Mouse (Mus musculus) cerebellum, adult 9-10 months (tissue): ENCODE measurements at regions not wholly inside any gene's neighbourhood (a gene's known extent, or its start where the extent isn't known, plus 50 kb on each side); places are given as distances from the start of the nearest gene placed in this dataset.
A peak's percentile ranks its signal among the peaks of the same experiment; 100 is the strongest.
"Not testable (repeated sequence)": the region's sequence is repeated elsewhere in the genome, so short reads cannot be mapped to it uniquely, and the experiment has no call there.

Source experiments
- DNase-seq: peaks from one replicate; pipeline ENCODE4 v3.0.0; 2022

DNA sequence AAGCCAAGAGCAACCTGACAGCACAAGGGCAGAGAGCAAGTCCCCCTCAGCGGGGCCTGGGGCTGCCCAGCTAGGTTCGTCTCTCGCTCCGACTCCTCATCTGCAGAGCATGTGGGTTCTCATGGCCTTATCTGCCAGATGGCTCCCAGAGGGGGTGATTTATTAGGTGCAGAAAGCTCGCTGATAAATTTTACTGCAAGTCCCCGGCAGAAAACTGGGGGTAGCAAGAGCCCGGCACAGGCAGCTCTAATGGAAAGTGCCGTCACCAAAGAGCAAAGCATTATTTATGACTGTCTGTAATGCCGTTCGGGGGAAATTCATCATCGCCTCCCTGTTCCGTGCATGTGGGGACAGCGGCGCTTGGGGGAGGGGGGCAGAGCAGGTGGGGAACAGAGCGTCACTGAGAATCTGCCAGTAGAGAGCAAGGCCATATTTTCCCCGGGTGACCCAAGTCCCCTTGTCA is 206.7 kb upstream of the Zfp703 start:
- no peak for DNase-seq

DNA sequence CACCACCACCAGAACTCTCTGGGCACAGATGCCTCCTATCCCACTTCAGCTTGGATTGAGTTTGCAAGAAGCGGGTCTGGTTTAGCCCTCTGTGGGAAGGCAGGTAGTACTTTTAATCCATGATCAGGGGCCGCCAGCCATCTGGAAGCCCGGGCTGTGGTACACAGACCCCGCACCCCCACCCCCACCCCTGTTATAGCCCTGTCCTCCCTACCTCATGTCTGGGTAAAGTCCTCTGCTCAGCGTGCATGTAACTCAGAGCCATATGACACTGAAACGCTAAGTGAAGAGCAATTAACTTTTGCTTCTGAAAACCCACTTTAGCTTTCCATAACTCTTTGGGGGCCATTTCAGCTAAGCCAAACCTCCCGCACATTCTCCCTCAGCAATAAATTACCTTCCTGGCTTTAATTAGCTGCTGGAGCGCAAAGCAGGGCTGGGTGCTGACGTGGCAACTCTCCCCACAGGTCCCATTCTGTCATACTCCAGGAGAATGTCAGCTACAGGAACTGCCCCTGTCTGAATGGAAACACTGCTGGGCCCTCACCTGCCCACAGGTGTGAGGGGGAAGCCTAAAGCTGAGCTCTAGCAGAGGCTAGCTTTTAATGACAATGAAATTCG is 198.1 kb upstream of the Zfp703 start:
- DNase-seq: no peak

DNA sequence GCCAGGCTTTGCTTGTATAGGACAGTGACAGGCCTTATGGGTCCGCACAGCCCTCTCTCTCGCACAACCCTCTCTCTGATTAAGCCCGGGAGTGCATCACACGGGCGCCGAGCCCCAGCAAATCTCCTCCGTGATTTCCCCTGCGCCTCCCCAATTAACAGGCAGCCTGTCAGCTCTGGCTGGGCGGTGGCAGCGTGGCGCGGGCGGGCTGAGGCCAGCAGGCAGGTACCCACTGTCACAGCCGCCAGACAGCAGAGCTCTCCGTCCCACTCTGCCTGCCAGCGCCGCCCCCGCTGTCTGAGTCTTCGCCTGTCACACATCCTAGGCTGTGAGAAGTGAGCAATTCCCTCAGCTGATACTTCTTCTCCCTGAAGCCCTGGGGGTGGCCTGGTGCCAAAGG is 196.6 kb upstream of the Zfp703 start:
- peak; percentile 44 for DNase-seq

DNA sequence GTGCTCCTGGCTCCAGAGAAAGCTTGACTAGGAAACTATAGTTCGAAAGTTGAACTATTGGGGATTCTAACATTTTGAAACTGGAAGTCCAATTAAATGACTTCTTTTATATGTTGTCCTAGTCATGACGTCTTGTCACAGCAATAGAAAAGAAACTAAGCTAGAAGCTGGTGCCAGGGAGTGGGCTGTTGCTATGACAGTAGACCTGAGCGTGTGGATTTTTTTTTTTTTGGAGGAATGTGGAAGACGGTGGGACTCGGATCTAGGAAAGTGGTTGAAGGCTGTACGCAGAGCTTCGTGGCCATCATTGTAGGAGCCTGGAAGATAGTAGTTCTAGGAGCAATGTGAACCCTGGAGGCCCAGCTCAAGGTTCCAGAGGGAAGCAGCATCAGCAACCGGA is 194.2 kb upstream of the Zfp703 start:
- not testable (repeated sequence) for DNase-seq

DNA sequence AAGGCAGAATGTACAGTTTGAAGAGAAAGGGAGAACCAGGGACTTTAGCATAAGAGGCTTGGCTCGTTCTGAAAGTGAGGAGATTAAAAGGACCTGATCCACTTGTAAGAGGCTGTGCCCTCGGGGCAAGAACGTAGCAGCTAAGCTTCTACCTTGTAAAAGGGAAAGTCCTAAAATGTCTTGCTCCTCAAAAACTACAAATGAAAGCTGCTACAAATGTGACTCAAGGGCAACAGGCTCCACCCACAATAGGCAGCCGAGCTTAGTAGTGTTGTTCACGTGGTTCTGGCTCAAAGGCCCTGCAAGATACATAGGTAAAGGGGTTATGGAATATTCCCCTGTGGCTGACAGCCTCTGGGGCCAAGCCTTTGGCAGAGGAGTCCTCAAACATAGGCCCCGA is 192.7 kb upstream of the Zfp703 start:
- DNase-seq: no peak

DNA sequence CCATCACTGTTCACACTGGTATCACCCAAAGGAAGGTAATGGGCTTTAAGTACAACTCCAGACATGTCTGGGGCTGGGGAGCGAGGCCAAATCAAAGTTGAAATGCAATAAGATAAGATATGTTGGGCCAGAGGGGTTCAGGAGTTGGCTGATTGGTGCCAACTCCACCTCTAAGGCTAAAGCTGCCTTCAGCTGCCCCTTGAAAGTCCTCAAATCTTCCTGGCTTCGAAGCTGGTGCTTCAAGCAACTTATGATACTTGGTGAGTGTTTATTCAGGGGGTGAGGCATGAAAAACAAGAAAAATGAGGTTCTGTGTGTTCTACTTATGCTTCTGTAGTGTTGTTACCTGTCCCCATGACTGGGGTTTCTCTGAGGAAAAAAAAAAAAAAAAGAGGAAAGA is 185.3 kb upstream of the Zfp703 start:
- no peak for DNase-seq

DNA sequence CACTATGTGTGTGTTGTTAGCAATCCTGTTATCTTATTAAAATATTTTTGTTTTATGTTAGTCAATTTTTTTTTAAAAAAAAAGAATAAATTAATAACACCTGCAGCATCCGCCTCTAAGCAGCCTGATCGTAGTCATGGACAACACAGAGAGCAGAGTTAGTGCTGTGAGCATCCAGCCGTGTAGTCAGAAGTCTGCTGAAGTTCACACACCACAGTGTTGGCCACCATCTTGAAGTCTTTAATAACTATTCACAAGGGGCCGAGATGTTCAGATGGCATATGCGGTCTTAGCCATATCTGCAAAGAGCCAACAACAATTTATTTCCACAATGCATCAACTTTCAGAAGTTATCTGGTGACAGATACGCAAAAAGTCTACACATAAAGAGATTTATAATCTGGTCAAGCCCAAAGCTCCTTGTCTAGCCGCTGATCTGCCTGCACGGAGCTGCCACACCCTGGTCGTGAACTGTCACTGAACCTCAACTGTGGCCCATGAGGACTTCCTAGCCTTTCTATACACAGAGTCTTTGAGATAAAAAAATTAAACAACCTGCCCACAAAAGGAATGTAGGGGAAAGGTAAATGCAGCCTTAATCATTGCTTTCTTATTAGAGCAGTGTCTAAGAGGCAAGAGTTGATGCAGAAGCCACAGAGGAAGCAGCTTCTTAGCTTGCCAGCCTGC is 183.4 kb upstream of the Zfp703 start:
- DNase-seq: no peak

DNA sequence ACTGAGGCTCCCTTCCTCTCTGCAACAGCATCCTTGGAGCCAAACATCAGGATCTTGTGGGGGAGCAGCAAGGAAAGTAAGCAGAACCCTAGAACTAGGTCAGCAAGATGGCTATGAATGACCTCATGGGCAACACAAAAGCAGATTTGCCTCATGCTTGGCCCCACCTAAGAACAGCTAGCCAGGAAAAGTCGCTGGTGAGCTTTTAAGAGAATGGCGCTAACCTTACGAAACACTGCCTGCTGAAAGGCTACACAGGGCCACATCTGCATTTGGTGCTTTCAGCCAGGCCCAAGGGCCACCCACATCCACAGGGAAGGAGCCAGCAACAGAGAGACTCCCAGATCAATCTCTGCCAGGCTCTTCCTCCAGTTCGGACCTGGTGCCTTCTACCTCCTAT is 182.7 kb upstream of the Zfp703 start:
- DNase-seq: no peak

DNA sequence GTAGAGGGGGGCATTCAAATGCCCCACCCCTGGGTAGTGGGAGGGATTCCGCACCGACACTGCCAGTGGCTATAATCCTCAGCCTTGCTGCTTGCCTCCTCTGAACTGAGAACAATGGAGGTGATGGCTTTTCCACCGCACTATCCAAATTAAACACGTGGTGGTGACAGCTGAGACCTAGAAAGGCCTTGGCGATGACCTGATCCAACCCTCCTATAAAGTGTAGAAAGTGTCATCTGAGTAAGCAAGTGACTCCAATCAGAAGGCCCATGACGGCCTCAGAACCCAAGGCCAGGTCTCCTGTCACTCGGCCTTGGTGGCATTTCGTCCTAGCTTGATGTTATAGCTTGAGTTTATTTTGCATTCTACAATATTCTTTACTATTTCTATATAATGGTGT is 181.5 kb upstream of the Zfp703 start:
- no peak for DNase-seq

DNA sequence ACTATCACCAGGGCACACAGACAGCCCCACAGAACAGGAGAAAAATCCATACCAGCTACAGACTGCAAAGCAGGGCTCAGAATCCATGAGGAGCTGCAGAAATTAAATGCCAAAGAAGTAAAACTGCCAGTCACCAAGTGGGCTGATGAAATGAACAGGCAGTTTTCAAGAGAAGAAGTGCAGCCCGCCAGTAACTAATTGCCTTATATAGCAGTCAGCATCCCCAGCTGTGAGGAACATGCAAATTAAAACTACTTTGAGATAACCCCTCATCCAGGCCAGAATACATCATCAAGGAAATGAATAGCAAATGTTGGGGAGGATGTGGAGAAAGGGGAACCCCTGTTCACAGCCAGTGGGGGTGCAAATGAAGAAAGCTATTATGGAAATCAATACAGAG is 177.3 kb upstream of the Zfp703 start:
- no peak for DNase-seq

DNA sequence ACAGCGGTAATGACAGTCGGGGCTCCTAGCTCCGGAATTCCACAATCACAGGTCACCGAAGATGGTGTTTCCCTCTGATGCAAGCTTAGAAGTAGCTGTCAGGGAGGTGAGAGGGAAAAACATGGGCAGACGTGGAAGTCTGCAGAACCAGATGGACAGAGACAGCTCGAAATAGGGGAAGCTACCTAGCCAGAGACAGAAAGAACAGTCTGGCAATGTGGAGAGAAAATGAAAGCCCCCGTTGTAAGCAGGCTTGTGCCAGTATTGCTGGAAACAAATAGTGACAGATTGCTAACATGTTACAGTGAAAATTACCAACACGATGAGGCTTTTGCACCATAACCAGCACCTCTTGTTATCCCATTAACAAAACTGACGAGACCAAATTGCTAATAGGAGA is 173.0 kb upstream of the Zfp703 start:
- peak; percentile 32 for DNase-seq

DNA sequence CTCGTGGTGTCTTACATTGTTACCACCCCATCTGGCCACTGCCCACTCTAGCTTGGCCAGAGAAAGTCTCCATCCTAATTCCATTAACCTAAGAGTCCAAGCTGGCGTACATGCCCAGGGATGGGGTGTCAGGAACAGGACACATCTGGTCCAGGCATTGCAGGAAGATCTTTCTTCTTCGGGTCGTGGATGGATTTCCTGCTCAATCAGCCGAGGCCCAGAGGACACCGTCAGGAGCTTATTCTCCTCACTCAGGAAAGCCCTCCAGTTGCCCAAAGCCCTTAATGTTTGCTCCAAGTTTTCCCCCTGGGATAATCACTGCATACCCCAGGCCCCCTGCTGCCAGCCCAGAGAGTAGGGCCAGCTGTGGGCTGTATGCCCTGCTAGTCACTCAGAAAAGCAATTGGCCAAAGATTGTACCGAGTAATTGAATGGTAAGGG is 172.2 kb upstream of the Zfp703 start:
- DNase-seq: no peak

DNA sequence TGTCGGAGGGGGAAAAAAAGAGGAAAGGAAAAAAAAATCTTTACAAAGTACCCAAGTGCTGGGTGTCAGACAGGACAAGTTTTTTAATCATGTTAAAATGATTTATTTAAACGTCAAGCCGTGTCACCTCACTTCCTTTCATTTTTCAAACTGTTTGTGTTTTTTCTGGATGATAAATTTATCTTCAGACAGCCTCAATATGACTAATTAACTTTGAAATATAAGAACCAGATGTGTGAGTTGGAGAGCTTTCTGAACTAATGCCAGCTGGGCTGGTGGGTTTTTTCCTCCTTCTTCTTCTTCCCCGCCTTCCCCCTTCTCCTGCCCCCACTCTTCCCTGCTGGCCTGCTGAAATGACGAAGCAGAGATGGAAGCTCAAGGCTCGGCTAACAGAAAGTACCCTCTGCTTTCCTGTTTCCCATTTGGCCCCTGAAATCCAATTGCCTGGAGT is 171.7 kb upstream of the Zfp703 start:
- no peak for DNase-seq

DNA sequence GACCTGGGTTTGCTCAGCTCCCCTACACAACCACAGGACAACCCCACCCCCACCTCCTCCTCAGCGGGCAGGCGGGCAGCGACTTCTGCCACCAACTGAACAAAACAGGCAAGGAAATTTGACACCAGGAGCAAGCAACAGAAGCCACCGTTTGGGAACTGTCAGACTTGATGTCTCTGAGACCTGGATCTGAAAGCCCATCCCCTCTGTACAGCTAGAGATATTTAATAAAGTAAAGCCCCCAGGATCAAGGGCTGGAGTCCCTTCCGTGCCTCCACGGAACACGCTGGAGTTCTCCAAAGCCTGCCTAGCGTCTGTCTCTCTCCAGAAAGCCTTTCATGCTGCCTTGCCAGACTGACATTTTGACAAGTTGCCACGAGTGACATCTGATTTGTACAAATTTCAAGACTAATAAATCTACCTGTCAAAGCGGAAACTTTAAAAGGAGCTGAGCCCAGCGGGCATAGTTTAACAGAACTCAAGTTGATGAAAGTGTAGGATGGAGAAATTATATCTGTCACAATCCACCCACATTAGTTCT is 168.9 kb upstream of the Zfp703 start:
- DNase-seq: peak; percentile 28

DNA sequence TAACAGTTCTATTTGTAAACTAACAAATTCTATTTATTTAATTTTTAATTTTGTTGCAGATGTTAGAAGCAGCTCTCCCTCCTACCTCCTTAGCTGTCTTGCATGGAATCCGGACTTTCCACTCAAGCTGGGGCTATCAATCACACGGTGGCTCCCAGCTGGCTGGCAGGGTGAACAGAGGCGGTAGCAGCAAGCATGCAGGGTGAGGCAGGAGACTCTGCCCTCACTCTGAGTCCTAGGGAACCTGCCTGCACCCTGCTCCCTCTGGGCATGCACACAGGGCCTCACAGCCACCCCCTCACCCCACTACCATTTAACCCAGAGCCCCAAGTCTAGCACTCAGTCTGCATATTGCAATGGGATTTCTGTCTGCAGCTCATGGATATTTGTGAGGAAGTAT is 168.4 kb upstream of the Zfp703 start:
- no peak for DNase-seq

DNA sequence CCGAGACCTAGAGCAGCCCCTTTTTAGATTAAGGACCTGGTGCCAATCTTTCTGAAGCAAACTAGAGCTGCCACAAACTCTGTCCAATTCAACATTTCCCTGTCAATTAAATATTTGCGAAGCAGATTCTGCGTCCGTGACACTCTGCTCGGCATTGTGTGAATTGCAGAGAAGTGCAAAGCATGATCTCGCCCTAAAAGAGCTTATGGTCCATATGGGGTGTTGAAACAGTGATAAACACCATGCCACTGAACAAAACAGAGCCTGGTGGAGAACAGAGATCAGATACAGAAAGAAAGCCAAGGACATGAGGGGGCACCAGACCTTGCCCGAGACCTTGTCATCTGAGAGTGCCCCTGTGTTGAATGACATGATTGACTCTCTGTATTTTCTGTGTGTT is 167.2 kb upstream of the Zfp703 start:
- no peak for DNase-seq

DNA sequence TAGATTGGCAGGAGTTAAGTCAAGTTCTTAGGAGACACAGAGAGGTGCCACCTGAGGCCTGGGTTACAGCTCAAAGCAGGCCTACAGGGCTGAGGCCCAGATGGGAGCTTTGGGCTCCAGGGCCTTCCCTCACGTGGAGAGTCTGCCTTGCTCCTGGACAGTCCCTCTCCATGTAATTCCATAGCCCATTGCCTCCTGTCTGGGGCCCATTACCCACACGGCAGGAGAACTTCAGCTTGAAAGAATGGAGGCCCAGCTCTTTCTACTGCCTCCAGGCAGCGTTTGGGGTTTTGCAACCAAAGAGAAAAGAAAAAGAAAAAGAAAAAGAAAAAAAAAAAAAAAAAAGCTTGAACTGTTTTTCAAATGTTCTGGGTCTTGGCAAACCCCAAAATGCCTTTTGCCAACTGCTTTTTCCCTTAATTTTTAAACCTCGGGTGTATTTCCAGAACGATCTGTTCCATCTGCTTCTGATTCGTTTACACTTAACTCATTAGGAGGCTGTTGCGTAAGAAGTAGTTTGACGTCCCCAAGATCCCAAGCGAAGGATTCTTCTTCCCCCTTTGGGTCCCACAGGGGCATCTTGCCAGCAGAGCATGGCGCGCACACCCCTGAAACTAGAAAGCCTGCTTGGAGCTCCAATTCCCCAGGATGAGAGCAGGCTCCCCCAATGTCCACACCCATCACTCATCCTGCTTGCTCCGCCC is 165.4 kb upstream of the Zfp703 start:
- no peak for DNase-seq

DNA sequence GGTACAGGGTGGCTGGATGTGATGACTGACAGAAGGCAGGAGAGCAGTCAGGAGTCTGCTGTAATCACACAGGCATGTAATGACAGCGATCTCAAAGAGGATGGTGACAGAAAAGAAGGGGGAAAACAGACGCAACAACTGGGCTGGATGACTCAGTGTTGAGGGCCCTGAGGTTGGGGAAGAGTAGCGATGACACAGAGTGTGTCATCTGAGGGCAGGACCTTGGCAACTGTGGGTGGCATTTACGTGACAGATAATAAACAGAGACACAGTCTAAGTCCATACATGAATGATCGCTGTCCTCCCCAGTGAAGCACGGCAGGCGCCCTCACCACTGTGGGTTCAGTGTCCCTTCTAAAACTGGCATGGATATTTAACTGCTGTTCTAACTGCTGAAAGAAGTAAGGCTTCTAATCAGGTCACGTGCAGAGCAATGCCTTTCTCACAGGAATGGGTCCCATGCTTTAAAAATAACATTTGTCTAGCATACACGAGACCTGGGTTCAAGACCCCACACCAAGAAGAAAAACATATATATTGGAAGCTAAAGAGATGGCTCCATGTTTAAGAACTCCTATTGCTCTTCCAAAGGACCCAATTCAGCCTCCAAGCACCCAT is 163.8 kb upstream of the Zfp703 start:
- DNase-seq: no peak

DNA sequence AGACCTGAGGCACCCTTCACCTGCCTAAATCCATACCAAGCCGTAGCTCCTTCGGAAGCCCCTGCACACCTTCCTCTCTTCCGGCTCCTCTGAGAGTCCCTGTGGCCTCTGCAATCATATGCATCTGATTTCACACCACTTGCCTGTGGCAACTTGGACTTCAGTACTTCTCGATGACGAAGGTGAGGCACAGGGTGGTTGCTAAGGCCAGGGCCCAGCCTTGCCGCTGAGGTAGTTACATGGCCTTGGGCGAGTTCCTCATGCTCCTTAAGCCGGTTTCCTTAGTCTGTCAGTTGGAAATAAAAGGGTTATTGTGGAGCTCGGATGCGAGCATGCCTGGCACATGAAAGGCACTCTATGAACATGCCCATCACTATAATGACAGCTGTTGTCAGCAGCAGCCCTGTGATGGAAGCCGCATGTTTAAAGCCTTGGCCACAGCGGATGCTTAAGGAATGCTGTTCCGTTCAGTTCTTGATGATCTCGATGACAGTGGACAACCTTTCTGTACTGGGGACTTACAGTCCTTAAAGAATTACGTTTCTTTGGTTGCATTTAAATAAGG is 162.0 kb upstream of the Zfp703 start:
- DNase-seq: no peak

DNA sequence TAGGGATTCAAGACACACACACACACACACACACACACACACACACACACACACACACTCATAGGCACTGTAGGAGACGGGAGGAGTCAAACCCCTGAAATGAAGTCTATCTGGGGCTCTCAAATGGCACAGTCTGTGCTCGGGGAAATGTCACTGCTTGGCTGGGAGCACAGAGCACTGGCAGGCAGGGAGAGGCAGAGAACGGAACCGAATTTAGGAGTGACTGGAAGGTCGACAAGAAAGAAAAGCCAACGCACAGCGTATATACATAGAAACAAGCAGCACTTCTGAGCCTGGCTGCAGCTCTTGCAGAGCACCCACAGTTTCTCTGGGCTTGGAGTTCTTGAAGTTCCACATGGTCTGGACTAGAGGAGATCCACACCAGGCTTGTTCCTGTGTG is 160.1 kb upstream of the Zfp703 start:
- no peak for DNase-seq

DNA sequence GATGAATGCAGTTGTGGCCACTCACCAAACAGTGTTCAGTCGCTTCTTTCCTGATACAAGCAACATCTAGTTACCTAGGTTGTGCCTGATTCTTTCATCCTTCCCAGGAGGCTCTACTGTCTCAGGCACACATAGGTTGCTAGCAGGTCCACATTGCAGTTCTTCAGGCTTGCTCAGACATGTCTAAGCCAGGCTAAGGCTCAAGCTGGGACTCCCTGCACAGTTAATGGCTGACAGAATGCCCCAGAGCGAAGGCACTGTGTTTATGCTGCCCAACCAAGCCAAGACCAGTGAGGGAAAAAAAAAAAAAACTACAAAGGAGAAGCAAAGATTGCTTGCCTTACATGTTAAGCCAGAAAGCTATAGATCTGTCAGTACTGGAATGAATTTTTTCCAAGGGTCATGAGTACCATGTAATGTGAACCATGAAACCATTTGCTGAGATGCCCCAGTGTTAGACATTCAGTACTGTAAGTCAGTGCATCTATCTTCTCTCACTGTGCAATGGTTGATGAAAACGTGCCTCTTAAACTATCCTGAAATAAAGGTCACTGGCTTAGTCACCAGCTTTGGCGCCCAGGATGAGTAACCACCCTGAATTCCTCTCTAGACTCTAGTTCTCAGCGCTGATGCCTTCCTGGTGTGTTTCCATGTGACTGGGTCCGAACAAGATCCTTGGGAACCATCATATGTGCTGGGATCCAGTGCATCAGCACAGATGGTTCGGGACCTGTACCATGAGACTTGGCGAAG is 152.8 kb upstream of the Zfp703 start:
- no peak for DNase-seq

DNA sequence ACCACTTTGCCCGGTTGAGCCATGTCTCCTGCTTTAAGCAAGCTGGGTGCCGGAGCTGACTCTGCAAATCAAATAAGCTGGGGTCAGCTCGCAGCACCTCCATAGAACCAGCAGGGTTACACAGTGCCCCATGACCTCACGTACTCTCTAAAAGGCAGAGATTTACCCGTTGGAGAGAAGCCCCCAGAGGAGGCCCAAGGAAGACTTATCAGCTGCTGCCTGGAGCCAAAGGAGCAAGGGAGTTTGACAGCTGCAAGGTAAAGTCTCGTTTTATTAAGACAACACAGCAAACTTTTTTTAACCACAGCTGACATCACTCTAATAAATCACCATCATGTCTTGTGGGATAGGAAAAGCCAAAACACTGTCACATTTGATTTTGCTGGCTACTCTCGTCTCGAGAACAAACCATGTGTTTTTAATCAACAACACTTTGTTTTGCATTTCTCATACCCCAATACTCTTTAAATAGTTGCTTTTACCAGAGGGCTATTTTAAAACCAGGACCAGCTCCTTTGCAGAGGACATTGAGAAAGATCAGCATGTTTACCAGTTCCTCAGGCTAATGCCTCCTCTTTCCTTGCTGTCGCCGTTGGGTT is 148.7 kb upstream of the Zfp703 start:
- no peak for DNase-seq
